26 mouse cellular contexts compared by ENCODE assay signal in the genomic region with DNA sequence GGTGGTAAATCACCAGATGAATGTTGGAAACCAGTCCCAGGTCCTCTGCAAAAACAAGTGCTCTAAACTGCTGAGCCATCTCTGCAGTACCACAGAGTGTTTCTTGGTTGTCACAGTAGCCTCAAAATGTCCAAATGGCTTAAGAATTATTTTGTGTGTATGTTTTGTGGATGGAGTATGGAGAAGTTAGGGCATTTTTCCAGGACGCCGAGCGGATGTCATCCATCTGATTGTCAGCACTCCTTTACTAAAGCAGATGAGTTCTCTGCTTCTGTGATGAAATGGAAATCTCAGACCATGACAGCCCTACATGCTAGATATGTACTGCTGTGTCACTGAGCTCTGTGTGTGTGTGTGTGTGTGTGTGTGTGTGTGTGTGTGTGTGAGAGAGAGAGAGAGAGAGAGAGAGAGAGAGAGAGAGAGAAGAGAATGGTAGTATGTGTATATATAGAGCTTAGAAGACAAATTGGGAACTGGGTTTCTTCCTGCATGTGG. TPM values are rescaled to one million over a fixed set of nuclear protein-coding genes. Genes with fewer than 3 reads are reported as not detected.
DNase-seq lines count a peak whose midpoint lies in the region; ATAC-seq and TF ChIP-seq lines count a peak whose summit lies in the region.
"Had no signal": no experiment of that assay in that cellular context is flagged by ENCODE, and none has a peak within 500 bp of the region (broad histone marks: within the 10 kb centered on the region; RNA-seq: fewer than 3 reads in every experiment).

No protein-coding gene starts in this region.

- intact Hi-C loops in heart, adult 2 months (cut with DNase I), result no loop called here
- intact Hi-C loops in heart, postnatal 36 days (cut with DNase I), result no loop called here

- H3K27ac ChIP-seq in heart, postnatal 0 days (ENCODE audit: low read depth), result no peak overlapping the region
- no peak overlapping the region for H3K27ac ChIP-seq in heart, adult 2 months
- no peak overlapping the region for H3K27ac ChIP-seq in lung, postnatal 0 days (ENCODE audit: low read length)
- H3K27ac ChIP-seq: gastrocnemius, adult 2 months; heart, embryonic 15.5 days; hindbrain, embryonic 10.5 days; hindbrain, embryonic 13.5 days; intestine, embryonic 15.5 days had no signal

- TF ChIP-seq CTCF in heart, postnatal 0 days (IDR thresholded peaks at IDR 0.05; ENCODE audit: low read depth), result no peak
- TF ChIP-seq CTCF in heart, adult 2 months (IDR thresholded peaks at IDR 0.05), result no peak
- no peak for TF ChIP-seq CTCF in lung, postnatal 0 days (IDR thresholded peaks at IDR 0.05)

- 0 out of 2 replicates have a peak, but pooled peaks have one; percentile 33 for ATAC-seq in heart, postnatal 0 days (ENCODE audit: insufficient read depth, low read depth)
- no peak for ATAC-seq in lung, postnatal 0 days
- ATAC-seq: activated CD4-positive, CD25-positive, alpha-beta regulatory T cell, adult 4 months; CD4-positive, CD25-positive, alpha-beta regulatory T cell, adult 4 months; forebrain, embryonic 14.5 days; forebrain, postnatal 0 days; hindbrain, embryonic 16.5 days; intestine, embryonic 15.5 days had no signal

- no peak overlapping the region for H3K9ac ChIP-seq in heart, postnatal 0 days (replicated peaks; ENCODE audit: low read depth, low read length)
- no peak overlapping the region for H3K9ac ChIP-seq in heart, adult 2 months (ENCODE audit: low read depth, low read length)
- H3K9ac ChIP-seq in lung, postnatal 0 days (replicated peaks; ENCODE audit: low read depth), result no peak overlapping the region
- H3K9ac ChIP-seq: forebrain, postnatal 0 days; heart, embryonic 12.5 days; heart, embryonic 15.5 days; hindbrain, embryonic 13.5 days; intestine, embryonic 15.5 days had no signal

- no peak overlapping the region for H3K4me2 ChIP-seq in heart, postnatal 0 days (ENCODE audit: low read depth, low read length)
- H3K4me2 ChIP-seq in lung, postnatal 0 days (replicated peaks; ENCODE audit: low read depth, low read length), result no peak overlapping the region
- H3K4me2 ChIP-seq: heart, embryonic 12.5 days; heart, embryonic 15.5 days; hindbrain, embryonic 13.5 days; intestine, embryonic 15.5 days had no signal

- no peak for DNase-seq in heart, postnatal 0 days (ENCODE audit: low spot score)
- no peak for DNase-seq in heart, adult 2 months
- DNase-seq in heart, postnatal 4 days, result peak; percentile 36
- no peak for DNase-seq in heart, postnatal 36 days
- peak; percentile 7 for DNase-seq in lung, postnatal 0 days (ENCODE audit: low spot score)
- no peak for DNase-seq in lung, postnatal 36 days
- DNase-seq in cerebellum, postnatal 25 days, result no peak
- DNase-seq: adrenal gland, adult 8-10 months; adrenal gland, postnatal 25 days; cerebellum, adult 11-12 months; cerebellum, adult 8-10 months; cerebellum, postnatal 10 days; forebrain, postnatal 0 days; gastrocnemius, adult 2 months; gastrocnemius, postnatal 14 days; heart, adult 18-20 months; kidney, adult 11 months had no signal

- H3K27me3 ChIP-seq in heart, postnatal 0 days (ENCODE audit: control insufficient read depth, insufficient read depth, low read length), result no peaks in the 10 kb centered on the region
- H3K27me3 ChIP-seq in heart, adult 2 months (ENCODE audit: control insufficient read depth, insufficient read depth, low read length), result no peaks in the 10 kb centered on the region
- H3K27me3 ChIP-seq in lung, postnatal 0 days (replicated peaks; ENCODE audit: insufficient read depth, low read length), result no peaks in the 10 kb centered on the region
- H3K27me3 ChIP-seq: heart, embryonic 12.5 days; heart, embryonic 15.5 days; hindbrain, embryonic 13.5 days; intestine, embryonic 15.5 days had no signal

- no peak for TF ChIP-seq POLR2A in heart, adult 2 months (IDR thresholded peaks at IDR 0.05; ENCODE audit: insufficient read depth, low read depth, low read length)

- no peaks in the 10 kb centered on the region for H3K36me3 ChIP-seq in heart, postnatal 0 days (replicated peaks; ENCODE audit: control insufficient read depth, insufficient read depth, low read length)
- no peaks in the 10 kb centered on the region for H3K36me3 ChIP-seq in heart, adult 2 months (ENCODE audit: control insufficient read depth, insufficient read depth, low read length)
- no peaks in the 10 kb centered on the region for H3K36me3 ChIP-seq in lung, postnatal 0 days (ENCODE audit: insufficient read depth, low read length)
- H3K36me3 ChIP-seq: heart, embryonic 15.5 days; hindbrain, embryonic 13.5 days; intestine, embryonic 15.5 days had no signal

- H3K9me3 ChIP-seq in heart, postnatal 0 days (replicated peaks; ENCODE audit: control insufficient read depth, low read length), result no peaks in the 10 kb centered on the region
- no peaks in the 10 kb centered on the region for H3K9me3 ChIP-seq in lung, postnatal 0 days (ENCODE audit: low read length)
- H3K9me3 ChIP-seq: heart, embryonic 12.5 days; heart, embryonic 15.5 days; hindbrain, embryonic 10.5 days; hindbrain, embryonic 13.5 days; intestine, embryonic 15.5 days had no signal

- WGBS in heart, postnatal 0 days, result 58% methylated on average over 3 of the region's 3 CpGs
- WGBS in heart, adult 2 months, result 77% methylated on average over 3 of the region's 3 CpGs
- WGBS in lung, postnatal 0 days, result 61% methylated on average over 3 of the region's 3 CpGs

- TF ChIP-seq EP300 in heart, postnatal 0 days (IDR thresholded peaks at IDR 0.05; ENCODE audit: low read depth), result no peak
- TF ChIP-seq EP300 in heart, adult 2 months (IDR thresholded peaks at IDR 0.05; ENCODE audit: insufficient read depth, low read depth, low read length), result no peak
- no peak for TF ChIP-seq EP300 in lung, postnatal 0 days (IDR thresholded peaks at IDR 0.05)

- H3K4me3 ChIP-seq in heart, postnatal 0 days (ENCODE audit: low read depth, low read length), result no peak overlapping the region
- no peak overlapping the region for H3K4me3 ChIP-seq in heart, adult 2 months
- no peak overlapping the region for H3K4me3 ChIP-seq in lung, postnatal 0 days (ENCODE audit: low read depth, low read length)
- H3K4me3 ChIP-seq: gastrocnemius, adult 2 months; heart, embryonic 12.5 days; heart, embryonic 15.5 days; hindbrain, embryonic 10.5 days; hindbrain, embryonic 13.5 days; intestine, embryonic 15.5 days had no signal

- H3K4me1 ChIP-seq in heart, postnatal 0 days (ENCODE audit: control insufficient read depth, insufficient read depth), result peaks cover 4% of the 10 kb centered on the region; the same call in 1 of the 2 replicates
- H3K4me1 ChIP-seq in heart, adult 2 months (ENCODE audit: control insufficient read depth, insufficient read depth, low read length), result peaks cover 3% of the 10 kb centered on the region; the same call in 1 of the 2 replicates
- H3K4me1 ChIP-seq in lung, postnatal 0 days (ENCODE audit: insufficient read depth, low read depth, low read length), result no peaks in the 10 kb centered on the region
- H3K4me1 ChIP-seq: hindbrain, embryonic 10.5 days; hindbrain, embryonic 13.5 days; intestine, embryonic 15.5 days had no signal

- H3K79me2 ChIP-seq in heart, adult 2 months (replicated peaks; ENCODE audit: control insufficient read depth, insufficient read depth, low read length), result peaks cover 2% of the 10 kb centered on the region

RNA-seq across cellular contexts. Expression of a gene that starts 31.3 kb away (rescaled TPM):
- total RNA-seq in heart, postnatal 0 days (2014; rRNA removed; ENCODE audit: low replicate concordance), result 11.7 and 12.9 TPM in 2 replicates
- polyA plus RNA-seq in heart, postnatal 0 days (2015; fragmentation: Nextera tagmentation; extraction: Ambion mirVana), result 1.7 and 2.0 TPM in 2 replicates
- 10 to 100 TPM; 22.1 to 25.7 TPM for total RNA-seq in heart, adult 2 months (2021)
- 4.7 and 9.3 TPM in 2 replicates for polyA plus RNA-seq in heart, adult 2 months (2012; rRNA removed)
- 10 to 100 TPM; 24.0 to 26.1 TPM for total RNA-seq in heart, postnatal 4 days (2021)
- total RNA-seq in heart, postnatal 36 days (2021), result 10 to 100 TPM; 21.0 to 21.5 TPM
- 2.3 and 3.0 TPM in 2 replicates for polyA plus RNA-seq in lung, postnatal 0 days (2015; fragmentation: Nextera tagmentation; extraction: Ambion mirVana)

Comparison
In these comparisons a context has a peak if more than half of its experiments do, and no peak if none do; other contexts are left out.
1. DNase-seq: peak in heart, postnatal 4 days (single experiment) and lung, postnatal 0 days (single experiment); none in heart, postnatal 0 days (single experiment), heart, adult 2 months (0 of 2), heart, postnatal 36 days (0 of 2), lung, postnatal 36 days (single experiment) and cerebellum, postnatal 25 days (0 of 2).